Mouse (Mus musculus) liver, embryonic 15.5 days (tissue): ENCODE results near the gene Cntn5. TPM values are rescaled to one million over a fixed set of nuclear protein-coding genes. Genes with fewer than 3 reads are reported as not detected.
"Not testable (repeated sequence)": the region's sequence is repeated elsewhere in the genome, so short reads cannot be mapped to it uniquely, and the experiment has no call there.

Experiments
- ATAC-seq: fragments of 200-750 bp; cut with Nextera tagmentation; 2 replicates; pipeline ENCODE4 v1.8.0; 2017; ENCODE audit warnings: moderate number of reproducible peaks, mild to moderate bottlenecking, moderate library complexity; ENCODE audit not compliant: insufficient read depth
- H3K27ac ChIP-seq: fragments of 300-500 bp; sonication (generic); replicated peaks from 2 replicates; pipeline ENCODE4 v1.5.1; 2015; ENCODE audit warnings: mild to moderate bottlenecking, inconsistent platforms
- H3K27me3 ChIP-seq: fragments of 300-500 bp; sonication (generic); 2 replicates; pipeline ENCODE4 v1.6.1; 2015; ENCODE audit warnings: mild to moderate bottlenecking, inconsistent platforms
- H3K36me3 ChIP-seq: fragments of 300-500 bp; sonication (generic); replicated peaks from 2 replicates; pipeline ENCODE4 v1.6.1; 2015; ENCODE audit warnings: moderate library complexity, mild to moderate bottlenecking, inconsistent platforms
- H3K4me1 ChIP-seq: fragments of 300-500 bp; sonication (generic); replicated peaks from 2 replicates; pipeline ENCODE4 v1.6.1; 2015; ENCODE audit warnings: inconsistent platforms
- H3K4me2 ChIP-seq: fragments of 300-500 bp; sonication (generic); 2 replicates; pipeline ENCODE4 v1.6.1; 2015; ENCODE audit warnings: moderate library complexity, mild to moderate bottlenecking, inconsistent platforms
- H3K4me3 ChIP-seq: fragments of 300-500 bp; sonication (generic); replicated peaks from 2 replicates; pipeline ENCODE4 v1.5.1; 2015; ENCODE audit warnings: mild to moderate bottlenecking, inconsistent platforms
- H3K9ac ChIP-seq: fragments of 300-500 bp; sonication (generic); 2 replicates; pipeline ENCODE4 v1.6.1; 2015; ENCODE audit warnings: moderate library complexity, mild to moderate bottlenecking, inconsistent platforms
- H3K9me3 ChIP-seq: fragments of 300-500 bp; sonication (generic); replicated peaks from 2 replicates; pipeline ENCODE4 v1.6.1; 2016; ENCODE audit warnings: inconsistent platforms
- WGBS: fragments of 180-500 bp; shearing (Covaris S2); methylation state at CpG from one replicate; pipeline ENCODE4 v1.1.7; 2015; ENCODE audit warnings: mixed read lengths; ENCODE audit not compliant: insufficient replicate concordance; 5-methylcytosine and 5-hydroxymethylcytosine counted together
- polyA plus RNA-seq: library from polyadenylated mRNA; unstranded; fragments of >200 nt; fragmentation: Nextera tagmentation; extraction: Ambion mirVana; gene quantifications from 2 replicates; pipeline ENCODE4 v1.2.1, GENCODE M21; 2015

Gene Cntn5
- polyA plus RNA-seq, 1 experiment from 2014 or later: not detected

DNA sequence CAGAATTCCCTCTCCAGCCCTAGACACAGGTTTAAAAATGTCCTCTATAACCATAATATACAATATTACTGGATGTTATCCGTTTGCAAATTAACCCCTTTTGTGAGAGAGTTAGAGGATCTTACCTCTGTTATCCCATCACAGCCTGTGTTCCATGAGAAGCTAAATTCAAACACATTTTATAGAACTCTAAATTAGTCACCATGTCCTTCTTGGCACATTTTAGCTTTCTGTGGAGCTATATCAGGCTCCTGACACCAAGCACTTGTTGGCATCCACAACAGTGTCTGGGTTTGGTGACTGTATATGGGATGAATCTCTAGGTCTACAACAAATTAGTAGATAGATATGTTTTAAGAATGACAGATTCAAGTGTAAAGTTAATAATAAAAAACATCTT is 253.9 kb downstream of the Cntn5 start:
- no peaks in the 10 kb centered on the region for H3K36me3 ChIP-seq
- no peak overlapping the region for H3K4me3 ChIP-seq
- H3K4me1 ChIP-seq: no peaks in the 10 kb centered on the region
- no peak overlapping the region for H3K9ac ChIP-seq
- WGBS: 43% methylated on average over 1 of the region's 1 CpGs
- no peak overlapping the region for H3K27ac ChIP-seq
- no peaks in the 10 kb centered on the region for H3K9me3 ChIP-seq
- no peak overlapping the region for H3K4me2 ChIP-seq
- no peaks in the 10 kb centered on the region for H3K27me3 ChIP-seq
- ATAC-seq: no peak

DNA sequence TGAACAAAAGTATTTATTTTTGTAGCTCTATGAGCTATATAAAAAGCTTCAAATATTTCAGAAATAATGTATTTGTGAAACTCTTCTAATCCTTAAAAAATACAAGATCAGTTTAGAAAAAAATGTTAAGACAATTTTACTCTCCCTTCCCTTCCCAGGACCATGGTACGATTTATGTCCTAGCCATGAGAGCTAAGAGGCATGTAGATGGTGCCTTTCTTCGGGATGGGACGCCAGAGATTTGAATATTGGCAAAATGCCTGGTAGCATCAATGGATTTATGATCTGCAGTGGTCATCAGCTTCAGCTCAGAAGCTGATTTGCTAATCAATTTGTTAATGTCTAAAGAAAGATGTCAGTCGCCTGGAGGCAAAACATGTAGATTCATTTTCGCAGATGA is 258.6 kb downstream of the Cntn5 start:
- Histone ChIP-seq H3K27ac (no peak overlapping the region), H3K4me3 (no peak overlapping the region), H3K4me2 (no peak overlapping the region), H3K9ac (no peak overlapping the region), H3K27me3 (no peaks in the 10 kb centered on the region), H3K36me3 (no peaks in the 10 kb centered on the region), H3K9me3 (no peaks in the 10 kb centered on the region), H3K4me1 (no peaks in the 10 kb centered on the region)
- WGBS: 58% methylated on average over 5 of the region's 5 CpGs
- no peak for ATAC-seq

DNA sequence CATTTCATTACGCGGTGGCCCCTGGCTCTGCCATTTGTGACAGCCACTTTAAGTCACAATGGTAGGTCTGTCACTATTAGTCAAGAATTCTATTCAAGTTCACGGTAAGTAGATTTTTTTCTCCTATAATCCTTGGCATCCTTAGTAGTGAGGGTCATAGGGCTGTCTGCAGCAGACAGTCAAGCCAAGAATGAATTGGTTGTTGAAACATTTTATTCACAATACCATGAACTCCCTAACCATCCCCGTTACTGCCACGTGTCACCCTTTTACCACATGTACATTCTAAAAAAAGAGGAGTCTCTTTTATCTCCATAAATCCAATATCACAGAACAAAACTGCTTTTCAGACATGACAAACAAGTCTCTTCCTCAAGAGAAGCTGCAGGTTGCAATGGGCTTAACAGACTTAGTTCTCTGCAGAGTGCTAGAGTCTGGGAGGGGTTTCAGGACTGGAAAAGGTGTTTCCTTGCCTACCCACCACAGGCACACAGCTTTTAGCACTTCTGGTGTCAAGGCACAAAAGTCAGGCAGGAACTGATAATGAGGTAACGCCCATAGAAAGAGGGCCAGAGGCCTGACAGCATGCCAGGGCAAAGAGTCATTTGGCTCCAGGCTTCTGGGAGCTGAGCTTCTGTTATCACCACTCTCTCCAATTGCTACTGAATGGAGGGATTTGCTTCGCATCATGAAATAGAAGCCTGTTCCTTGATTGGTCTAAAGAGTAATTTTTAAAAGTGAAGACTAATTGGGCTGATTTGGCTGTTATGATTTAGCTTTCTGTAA is 259.3 kb downstream of the Cntn5 start:
- Histone ChIP-seq H3K9ac (no peak overlapping the region), H3K4me3 (no peak overlapping the region), H3K4me1 (no peaks in the 10 kb centered on the region), H3K36me3 (no peaks in the 10 kb centered on the region), H3K9me3 (no peaks in the 10 kb centered on the region), H3K4me2 (no peak overlapping the region), H3K27ac (no peak overlapping the region), H3K27me3 (no peaks in the 10 kb centered on the region)
- no peak for ATAC-seq
- 44% methylated on average over 7 of the region's 7 CpGs for WGBS

DNA sequence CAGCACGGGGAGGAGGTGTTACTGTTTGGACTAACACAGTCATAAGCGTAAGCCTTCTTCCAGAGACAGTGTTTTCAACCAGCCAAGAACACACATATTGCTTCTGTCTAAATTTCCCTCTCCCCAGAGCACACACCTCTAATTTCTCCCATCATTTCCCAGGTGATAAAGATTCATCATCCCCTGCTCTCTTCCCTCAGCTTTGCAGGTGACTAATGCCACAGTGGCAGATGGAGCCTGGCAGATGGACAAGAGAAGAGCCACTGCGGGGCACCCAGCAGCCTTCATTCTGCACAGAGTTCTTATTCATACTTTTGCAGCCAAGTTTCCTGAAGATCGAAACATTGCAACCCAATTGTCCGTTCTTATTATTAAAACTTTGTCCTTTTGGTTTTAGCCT is 286.5 kb downstream of the Cntn5 start:
- ATAC-seq: no peak
- H3K9ac ChIP-seq: no peak overlapping the region
- no peaks in the 10 kb centered on the region for H3K27me3 ChIP-seq
- no peak overlapping the region for H3K4me2 ChIP-seq
- no peak overlapping the region for H3K27ac ChIP-seq
- no peaks in the 10 kb centered on the region for H3K4me1 ChIP-seq
- no peaks in the 10 kb centered on the region for H3K36me3 ChIP-seq
- no peak overlapping the region for H3K4me3 ChIP-seq
- WGBS: 60% methylated on average over 5 of the region's 5 CpGs
- no peaks in the 10 kb centered on the region for H3K9me3 ChIP-seq

DNA sequence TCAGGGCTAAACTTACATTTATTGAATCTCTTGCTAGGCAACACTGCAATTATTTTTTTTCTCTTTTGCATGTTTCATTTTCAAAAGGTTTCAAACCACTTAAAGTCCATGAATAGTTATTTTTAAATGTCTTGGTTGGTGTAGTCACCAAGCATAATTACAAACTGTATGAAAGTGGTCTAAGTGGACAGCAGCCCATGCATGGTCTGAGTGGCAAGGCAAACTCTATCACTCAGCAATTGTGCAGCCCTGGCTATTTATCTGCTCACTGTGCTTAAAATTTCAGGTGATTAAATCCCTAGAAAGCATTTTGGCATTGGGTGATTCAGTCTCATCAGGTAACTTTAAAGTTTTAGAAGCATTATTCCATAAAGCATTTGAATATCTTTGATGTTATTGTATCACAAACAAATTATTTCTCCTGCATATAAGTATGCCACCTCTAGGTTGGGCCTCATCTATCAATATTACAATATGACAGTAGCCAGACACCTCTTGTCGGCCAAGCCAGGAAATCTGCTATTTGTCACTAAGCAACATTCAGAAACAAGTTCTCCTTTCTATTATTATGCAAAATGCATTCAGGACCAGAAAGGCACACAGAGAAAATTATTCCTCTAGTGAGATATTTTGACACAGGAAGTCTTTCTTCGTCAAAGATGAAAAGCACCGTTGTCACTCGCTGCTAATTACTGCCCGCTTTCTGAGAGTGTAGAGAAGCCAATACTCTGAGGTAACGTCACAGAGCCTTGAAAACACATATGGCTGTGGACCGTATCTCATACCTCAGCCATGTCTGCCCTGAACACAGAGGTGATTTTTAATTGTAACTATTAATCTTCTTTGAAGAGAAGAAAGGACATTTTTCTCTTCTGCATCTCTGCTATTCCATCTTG is 329.0 kb downstream of the Cntn5 start:
- Histone ChIP-seq H3K4me2 (no peak overlapping the region), H3K9ac (no peak overlapping the region), H3K36me3 (no peaks in the 10 kb centered on the region), H3K27ac (no peak overlapping the region), H3K4me1 (no peaks in the 10 kb centered on the region), H3K27me3 (no peaks in the 10 kb centered on the region), H3K4me3 (no peak overlapping the region), H3K9me3 (no peaks in the 10 kb centered on the region)
- 64% methylated on average over 7 of the region's 7 CpGs for WGBS
- ATAC-seq: no peak

DNA sequence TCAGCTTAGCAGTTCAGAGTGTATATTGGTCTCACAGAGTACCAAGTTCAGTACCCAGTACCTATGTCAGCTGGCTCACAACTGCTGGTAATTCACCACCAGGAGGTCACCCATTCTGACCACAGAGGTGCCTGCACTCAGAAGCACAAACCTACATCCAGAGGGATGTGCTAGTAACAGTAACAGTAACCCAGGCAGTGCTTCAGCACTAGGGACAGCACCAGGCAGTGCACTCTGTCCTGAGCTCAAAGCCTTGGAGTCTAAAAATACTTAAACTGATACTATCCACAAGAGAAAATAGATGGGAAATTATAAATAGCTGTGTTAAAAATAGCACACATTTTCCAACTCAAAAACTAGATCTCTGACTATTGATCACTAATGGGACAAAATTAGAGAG is 334.7 kb downstream of the Cntn5 start:
- Histone ChIP-seq H3K9me3 (no peaks in the 10 kb centered on the region), H3K4me2 (no peak overlapping the region), H3K4me1 (no peaks in the 10 kb centered on the region), H3K27me3 (no peaks in the 10 kb centered on the region), H3K36me3 (no peaks in the 10 kb centered on the region), H3K9ac (no peak overlapping the region), H3K4me3 (no peak overlapping the region), H3K27ac (no peak overlapping the region)
- no peak for ATAC-seq

DNA sequence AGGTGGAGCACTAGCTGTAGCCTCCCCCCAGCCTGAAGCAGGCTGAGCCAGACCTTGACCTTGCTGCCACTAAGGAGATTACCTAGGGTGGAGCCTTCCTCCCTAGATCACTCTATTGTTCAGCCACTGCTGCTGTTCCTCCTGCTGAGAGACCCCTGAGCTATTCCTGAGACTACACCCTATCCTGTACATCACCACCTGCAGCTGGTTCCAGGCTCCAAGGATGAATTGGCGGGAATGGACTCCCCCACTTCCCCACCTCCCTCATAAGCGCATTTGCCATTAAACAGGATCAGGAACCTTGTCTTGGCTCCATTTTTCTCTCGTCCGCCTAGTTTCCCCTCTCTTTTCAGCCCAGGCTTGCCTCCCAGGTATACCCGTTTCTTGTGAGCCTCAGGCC is 363.7 kb downstream of the Cntn5 start:
- H3K27me3 ChIP-seq, H3K9me3 ChIP-seq, H3K27ac ChIP-seq, H3K4me3 ChIP-seq, H3K4me2 ChIP-seq, H3K4me1 ChIP-seq, ATAC-seq, H3K9ac ChIP-seq, H3K36me3 ChIP-seq: not testable (repeated sequence)
- 50% methylated on average over 5 of the region's 5 CpGs for WGBS

DNA sequence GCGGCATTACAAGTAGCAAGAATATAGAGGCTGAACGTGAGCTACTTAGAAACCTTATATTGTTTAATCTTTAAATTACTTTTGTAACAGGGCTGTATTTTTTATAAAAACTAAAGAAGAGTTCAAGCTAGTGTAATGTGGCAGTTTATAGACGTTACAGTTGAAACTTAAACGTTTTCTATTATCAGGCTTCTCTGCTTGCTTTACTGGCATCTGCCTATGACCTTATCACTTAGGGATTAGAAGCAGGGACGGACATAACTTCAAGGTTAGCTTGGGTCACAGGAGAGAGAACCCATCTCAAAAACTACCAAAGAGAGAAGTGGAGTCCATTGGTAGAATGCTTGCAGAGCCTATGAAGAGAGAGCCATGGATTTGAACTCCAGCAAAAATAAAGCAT is 372.3 kb downstream of the Cntn5 start:
- 61% methylated on average over 5 of the region's 5 CpGs for WGBS
- Histone ChIP-seq H3K4me1 (no peaks in the 10 kb centered on the region), H3K27ac (no peak overlapping the region), H3K9me3 (no peaks in the 10 kb centered on the region), H3K9ac (no peak overlapping the region), H3K4me2 (no peak overlapping the region), H3K4me3 (no peak overlapping the region), H3K27me3 (no peaks in the 10 kb centered on the region), H3K36me3 (no peaks in the 10 kb centered on the region)
- ATAC-seq: no peak

DNA sequence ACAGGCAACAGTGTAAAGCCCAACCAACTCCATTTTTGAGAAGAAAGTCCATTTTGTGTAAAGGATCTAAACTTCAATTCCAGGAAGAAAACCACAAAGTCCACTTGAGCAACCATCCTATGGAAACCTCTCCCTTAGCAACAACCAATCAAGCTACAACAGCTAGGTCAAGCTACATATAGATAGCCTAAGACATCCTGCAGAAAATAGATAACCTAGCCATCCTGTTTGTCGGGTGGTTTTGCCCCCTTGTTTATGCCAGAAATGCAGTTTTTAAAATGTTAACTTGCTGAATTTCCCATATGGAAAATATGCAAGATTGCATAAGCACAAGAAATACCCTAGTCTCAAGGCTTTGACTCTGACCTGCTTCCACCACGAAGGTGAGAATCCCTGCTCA is 373.5 kb downstream of the Cntn5 start:
- no peak for ATAC-seq
- Histone ChIP-seq H3K9ac (no peak overlapping the region), H3K9me3 (no peaks in the 10 kb centered on the region), H3K4me1 (no peaks in the 10 kb centered on the region), H3K27ac (no peak overlapping the region), H3K4me3 (no peak overlapping the region), H3K27me3 (no peaks in the 10 kb centered on the region), H3K36me3 (no peaks in the 10 kb centered on the region), H3K4me2 (no peak overlapping the region)
- WGBS: 39% methylated on average over 2 of the region's 2 CpGs

DNA sequence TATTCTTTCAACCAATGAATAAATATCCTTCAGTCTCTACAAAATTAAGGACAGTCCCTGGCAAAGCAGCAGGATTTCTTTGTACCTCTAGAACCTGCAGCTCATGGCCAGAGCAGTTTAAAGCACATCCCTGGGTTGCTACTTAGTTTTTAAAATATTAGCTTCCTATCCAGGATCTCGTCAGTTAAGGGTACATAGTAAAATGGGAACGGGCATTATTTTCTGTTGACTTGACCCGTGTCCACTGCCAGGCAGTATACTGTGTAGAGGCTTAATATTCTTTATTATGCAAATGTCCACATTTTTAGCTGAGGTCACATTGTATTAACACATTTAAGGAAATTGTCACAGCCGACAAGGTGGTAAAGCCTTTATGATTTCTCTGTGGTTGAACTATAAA is 375.0 kb downstream of the Cntn5 start:
- Histone ChIP-seq H3K9me3 (no peaks in the 10 kb centered on the region), H3K27me3 (no peaks in the 10 kb centered on the region), H3K4me3 (no peak overlapping the region), H3K4me1 (no peaks in the 10 kb centered on the region), H3K36me3 (no peaks in the 10 kb centered on the region), H3K4me2 (no peak overlapping the region), H3K27ac (no peak overlapping the region), H3K9ac (no peak overlapping the region)
- WGBS: 59% methylated on average over 4 of the region's 4 CpGs
- no peak for ATAC-seq

DNA sequence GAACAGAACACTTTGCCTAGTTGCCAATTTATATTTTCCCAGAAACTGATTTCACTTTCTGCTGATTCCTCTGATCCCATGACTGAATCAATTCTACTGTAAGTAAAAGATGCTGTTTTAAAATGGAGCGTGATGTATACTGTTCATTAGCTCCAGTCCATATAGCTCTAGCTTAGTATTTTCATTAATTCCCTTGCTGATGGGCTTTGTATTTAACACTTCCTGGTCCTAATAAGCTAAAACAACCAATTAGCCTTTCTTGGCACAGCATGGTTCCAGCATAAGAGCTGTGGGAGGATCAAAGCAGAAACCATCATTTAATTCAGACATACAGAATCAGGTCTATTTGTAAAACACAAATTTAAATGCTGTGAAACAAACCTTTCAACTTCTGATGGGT is 375.5 kb downstream of the Cntn5 start:
- Histone ChIP-seq H3K4me2 (no peak overlapping the region), H3K9ac (no peak overlapping the region), H3K9me3 (no peaks in the 10 kb centered on the region), H3K36me3 (no peaks in the 10 kb centered on the region), H3K27ac (no peak overlapping the region), H3K27me3 (no peaks in the 10 kb centered on the region), H3K4me3 (no peak overlapping the region), H3K4me1 (no peaks in the 10 kb centered on the region)
- WGBS: 54% methylated on average over 1 of the region's 1 CpGs
- no peak for ATAC-seq
